Mouse (Mus musculus): ENCODE results near the gene Setd3. TPM values are rescaled to one million over a fixed set of nuclear protein-coding genes. Genes with fewer than 3 reads are reported as not detected.
A peak's percentile ranks its signal among the peaks of the same experiment; 100 is the strongest.

Setd3 gene
- polyA plus RNA-seq, 1 experiment from 2014 or later = 74.2 TPM

GRCm38 (mm10) chr12:108219825-108220616 lies 40.9 kb upstream of the Setd3 start:
- H3K4me3 ChIP-seq (ENCODE audit: low read depth, low read length) = no peak overlapping the region
- no peaks in the 10 kb centered on the region for H3K9me3 ChIP-seq (ENCODE audit: control insufficient read depth, low read depth, low read length)
- H3K27me3 ChIP-seq (ENCODE audit: control insufficient read depth, insufficient read depth, low read length) = no peaks in the 10 kb centered on the region
- H3K4me2 ChIP-seq (replicated peaks; ENCODE audit: low read depth, low read length) = peak overlapping the region; percentile 23; the same call in 1 of the 2 replicates
- peaks cover 44% of the 10 kb centered on the region for H3K4me1 ChIP-seq (ENCODE audit: control insufficient read depth, insufficient read depth, low read length)
- WGBS = 62% methylated on average over 21 of the region's 21 CpGs
- ATAC-seq (ENCODE audit: insufficient number of reproducible peaks, insufficient read depth, low FRiP score, low read depth) = no peak
- peak overlapping the region; percentile 80 for H3K27ac ChIP-seq (ENCODE audit: low read length)
- H3K36me3 ChIP-seq (ENCODE audit: control insufficient read depth, insufficient read depth, low read length) = no peaks in the 10 kb centered on the region
- no peak overlapping the region; the same call in 1 of the 2 replicates for H3K9ac ChIP-seq (replicated peaks; ENCODE audit: low read depth, low read length)

- no peak overlapping the region for H3K4me3 ChIP-seq (ENCODE audit: low read depth, low read length)
- H3K27ac ChIP-seq (ENCODE audit: low read length) = peak overlapping the region; percentile 80
- no peak for ATAC-seq (ENCODE audit: insufficient number of reproducible peaks, insufficient read depth, low FRiP score, low read depth)
- H3K9ac ChIP-seq (replicated peaks; ENCODE audit: low read depth, low read length) = no peak overlapping the region; the same call in 1 of the 2 replicates
- H3K36me3 ChIP-seq (ENCODE audit: control insufficient read depth, insufficient read depth, low read length) = no peaks in the 10 kb centered on the region
- WGBS = 34% methylated on average over 15 of the region's 15 CpGs
- peaks cover 46% of the 10 kb centered on the region for H3K4me1 ChIP-seq (ENCODE audit: control insufficient read depth, insufficient read depth, low read length)
- H3K4me2 ChIP-seq (replicated peaks; ENCODE audit: low read depth, low read length) = peak overlapping the region; percentile 23; the same call in 1 of the 2 replicates
- no peaks in the 10 kb centered on the region for H3K9me3 ChIP-seq (ENCODE audit: control insufficient read depth, low read depth, low read length)
- no peaks in the 10 kb centered on the region for H3K27me3 ChIP-seq (ENCODE audit: control insufficient read depth, insufficient read depth, low read length)
Measured at GRCm38 (mm10) chr12:108219163-108219562, 40.0 kb upstream of the Setd3 start.

DNA sequence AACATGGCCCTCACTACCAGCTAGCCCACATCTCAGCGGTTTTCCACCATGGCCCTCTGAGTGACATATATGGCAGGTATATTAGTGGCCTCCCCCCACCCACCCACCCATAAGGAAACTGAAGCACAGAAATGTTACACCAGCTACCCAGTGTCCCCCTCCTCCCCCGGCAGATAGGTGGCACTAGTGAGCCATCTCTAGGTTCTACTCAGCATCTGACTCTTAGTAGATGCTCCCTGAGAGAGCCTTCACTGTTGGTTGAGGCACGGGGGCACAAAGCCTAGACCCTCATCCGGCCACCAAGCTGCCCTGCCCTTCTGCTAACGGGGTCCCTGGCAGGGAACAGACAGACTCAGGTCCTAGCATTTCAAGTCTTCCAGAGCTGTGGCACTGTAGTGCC lies 38.5 kb upstream of the Setd3 start:
- Histone ChIP-seq H3K36me3 (ENCODE audit: control insufficient read depth, insufficient read depth, low read length) (no peaks in the 10 kb centered on the region), H3K9me3 (ENCODE audit: control insufficient read depth, low read depth, low read length) (no peaks in the 10 kb centered on the region), H3K4me3 (ENCODE audit: low read depth, low read length) (no peak overlapping the region), H3K4me1 (ENCODE audit: control insufficient read depth, insufficient read depth, low read length) (peaks cover 45% of the 10 kb centered on the region), H3K27me3 (ENCODE audit: control insufficient read depth, insufficient read depth, low read length) (no peaks in the 10 kb centered on the region), H3K4me2 (replicated peaks; ENCODE audit: low read depth, low read length) (no peak overlapping the region), H3K27ac (ENCODE audit: low read length) (no peak overlapping the region), H3K9ac (replicated peaks; ENCODE audit: low read depth, low read length) (no peak overlapping the region)
- WGBS = 70% methylated on average over 5 of the region's 5 CpGs
- no peak for ATAC-seq (ENCODE audit: insufficient number of reproducible peaks, insufficient read depth, low FRiP score, low read depth)

GRCm38 (mm10) chr12:108216611-108217370 lies 37.7 kb upstream of the Setd3 start:
- Histone ChIP-seq H3K4me1 (ENCODE audit: control insufficient read depth, insufficient read depth, low read length) (peaks cover 53% of the 10 kb centered on the region), H3K27ac (ENCODE audit: low read length) (no peak overlapping the region), H3K4me3 (ENCODE audit: low read depth, low read length) (no peak overlapping the region), H3K9ac (replicated peaks; ENCODE audit: low read depth, low read length) (no peak overlapping the region), H3K27me3 (ENCODE audit: control insufficient read depth, insufficient read depth, low read length) (no peaks in the 10 kb centered on the region), H3K9me3 (ENCODE audit: control insufficient read depth, low read depth, low read length) (no peaks in the 10 kb centered on the region), H3K36me3 (ENCODE audit: control insufficient read depth, insufficient read depth, low read length) (no peaks in the 10 kb centered on the region), H3K4me2 (replicated peaks; ENCODE audit: low read depth, low read length) (no peak overlapping the region)
- WGBS = 77% methylated on average over 11 of the region's 11 CpGs
- no peak for ATAC-seq (ENCODE audit: insufficient number of reproducible peaks, insufficient read depth, low FRiP score, low read depth)

DNA sequence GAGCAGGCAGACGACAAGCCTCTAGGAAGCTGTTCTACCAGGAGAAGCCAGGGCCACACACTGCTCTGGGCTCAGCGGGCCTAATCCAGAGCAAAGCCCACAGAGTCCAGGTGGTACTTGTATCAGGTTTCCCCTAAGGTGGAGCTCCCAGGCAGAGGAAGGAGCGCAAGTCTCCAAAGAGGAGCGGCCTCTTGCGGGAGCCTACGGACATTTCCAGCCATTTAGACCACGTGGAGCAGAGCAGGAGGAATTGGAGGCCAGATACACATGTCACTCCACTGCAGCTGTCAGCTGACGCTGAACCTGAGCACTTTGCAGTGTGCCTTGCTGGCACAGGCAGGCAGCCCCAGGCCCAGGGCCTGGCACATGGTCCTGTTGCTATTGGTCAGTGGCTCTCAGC lies 36.0 kb upstream of the Setd3 start:
- H3K27me3 ChIP-seq (ENCODE audit: control insufficient read depth, insufficient read depth, low read length) = no peaks in the 10 kb centered on the region
- H3K4me1 ChIP-seq (ENCODE audit: control insufficient read depth, insufficient read depth, low read length) = peaks cover 46% of the 10 kb centered on the region
- H3K9ac ChIP-seq (replicated peaks; ENCODE audit: low read depth, low read length) = no peak overlapping the region
- no peak overlapping the region for H3K4me3 ChIP-seq (ENCODE audit: low read depth, low read length)
- H3K9me3 ChIP-seq (ENCODE audit: control insufficient read depth, low read depth, low read length) = no peaks in the 10 kb centered on the region
- no peaks in the 10 kb centered on the region for H3K36me3 ChIP-seq (ENCODE audit: control insufficient read depth, insufficient read depth, low read length)
- no peak overlapping the region for H3K27ac ChIP-seq (ENCODE audit: low read length)
- ATAC-seq (ENCODE audit: insufficient number of reproducible peaks, insufficient read depth, low FRiP score, low read depth) = no peak
- 26% methylated on average over 8 of the region's 8 CpGs for WGBS
- H3K4me2 ChIP-seq (replicated peaks; ENCODE audit: low read depth, low read length) = no peak overlapping the region

DNA sequence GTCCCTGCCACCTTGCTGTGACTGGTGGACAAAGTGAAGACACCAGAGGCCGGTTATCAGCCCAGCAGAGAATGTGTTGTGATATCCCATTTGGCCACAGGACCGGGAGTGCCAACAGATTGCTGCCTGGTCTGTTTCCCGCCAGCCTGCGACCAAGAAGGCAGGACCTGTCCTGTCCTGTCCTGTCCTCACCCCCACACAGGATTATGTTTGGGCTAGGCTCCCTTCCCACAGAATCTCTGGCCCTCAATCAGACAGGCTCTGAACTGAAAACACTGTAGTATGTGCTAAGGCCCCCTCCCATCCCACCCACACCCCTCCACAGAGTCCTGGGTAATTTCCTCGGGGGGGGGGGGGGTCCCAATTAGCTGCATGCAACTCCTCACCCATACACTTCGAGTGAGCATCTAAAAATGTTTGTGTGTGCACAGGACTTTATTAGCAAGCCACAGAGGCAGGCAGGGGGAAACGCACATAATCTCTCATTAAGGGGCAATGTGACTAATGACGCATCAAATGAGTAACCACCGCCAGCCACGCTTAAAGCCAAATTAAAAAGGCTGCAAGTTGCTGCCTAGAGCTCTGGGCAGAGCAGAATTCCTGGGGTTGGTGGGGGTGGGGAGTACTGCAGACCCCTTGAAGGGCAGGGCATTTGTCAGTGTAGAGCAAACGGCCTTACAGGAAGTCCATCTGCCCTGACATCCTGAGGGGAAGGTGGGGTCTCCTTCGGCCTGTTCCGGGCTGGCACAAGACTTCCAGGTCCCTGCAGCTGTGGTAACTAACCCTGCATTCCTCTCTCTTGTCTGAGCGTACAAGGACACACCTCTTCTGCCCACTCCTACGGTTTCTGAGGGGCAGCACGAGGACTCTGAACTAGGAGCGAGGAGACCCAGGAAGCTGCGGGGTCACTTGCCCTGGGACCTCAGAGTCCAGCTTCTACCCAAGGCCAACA lies 34.3 kb upstream of the Setd3 start:
- no peaks in the 10 kb centered on the region for H3K27me3 ChIP-seq (ENCODE audit: control insufficient read depth, insufficient read depth, low read length)
- no peak overlapping the region for H3K4me3 ChIP-seq (ENCODE audit: low read depth, low read length)
- peak overlapping the region; percentile 27; the same call in 1 of the 2 replicates for H3K27ac ChIP-seq (ENCODE audit: low read length)
- no peak for ATAC-seq (ENCODE audit: insufficient number of reproducible peaks, insufficient read depth, low FRiP score, low read depth)
- H3K9ac ChIP-seq (replicated peaks; ENCODE audit: low read depth, low read length) = no peak overlapping the region
- no peaks in the 10 kb centered on the region for H3K9me3 ChIP-seq (ENCODE audit: control insufficient read depth, low read depth, low read length)
- no peak overlapping the region for H3K4me2 ChIP-seq (replicated peaks; ENCODE audit: low read depth, low read length)
- 43% methylated on average over 18 of the region's 18 CpGs for WGBS
- H3K36me3 ChIP-seq (ENCODE audit: control insufficient read depth, insufficient read depth, low read length) = no peaks in the 10 kb centered on the region
- H3K4me1 ChIP-seq (ENCODE audit: control insufficient read depth, insufficient read depth, low read length) = peaks cover 32% of the 10 kb centered on the region

DNA sequence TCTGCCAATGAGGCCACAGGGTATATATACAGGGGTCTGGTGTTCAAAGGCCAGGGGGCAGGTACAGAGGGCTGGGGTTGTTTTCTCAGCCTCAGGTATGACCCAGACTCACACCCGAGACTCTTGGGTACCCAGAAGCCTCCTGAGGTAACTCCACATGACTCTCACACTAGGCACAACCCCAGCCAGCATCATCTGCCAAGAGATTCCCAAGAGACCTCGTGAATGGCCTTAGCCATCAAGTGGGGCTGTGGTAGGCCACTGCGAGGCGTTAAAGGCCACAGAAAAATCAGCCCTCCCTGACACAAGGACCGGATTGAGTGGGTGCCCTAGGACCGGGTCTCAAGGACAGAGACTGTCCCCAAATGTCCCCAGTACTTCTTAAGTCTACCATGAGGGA lies 33.4 kb upstream of the Setd3 start:
- H3K36me3 ChIP-seq (ENCODE audit: control insufficient read depth, insufficient read depth, low read length) = no peaks in the 10 kb centered on the region
- peaks cover 32% of the 10 kb centered on the region for H3K4me1 ChIP-seq (ENCODE audit: control insufficient read depth, insufficient read depth, low read length)
- no peak overlapping the region for H3K4me2 ChIP-seq (replicated peaks; ENCODE audit: low read depth, low read length)
- no peak for ATAC-seq (ENCODE audit: insufficient number of reproducible peaks, insufficient read depth, low FRiP score, low read depth)
- H3K4me3 ChIP-seq (ENCODE audit: low read depth, low read length) = no peak overlapping the region
- H3K27ac ChIP-seq (ENCODE audit: low read length) = peak overlapping the region; percentile 39; the same call in 1 of the 2 replicates
- no peaks in the 10 kb centered on the region for H3K27me3 ChIP-seq (ENCODE audit: control insufficient read depth, insufficient read depth, low read length)
- WGBS = 84% methylated on average over 6 of the region's 6 CpGs
- no peak overlapping the region for H3K9ac ChIP-seq (replicated peaks; ENCODE audit: low read depth, low read length)
- H3K9me3 ChIP-seq (ENCODE audit: control insufficient read depth, low read depth, low read length) = no peaks in the 10 kb centered on the region

- no peaks in the 10 kb centered on the region for H3K9me3 ChIP-seq (ENCODE audit: control insufficient read depth, low read depth, low read length)
- WGBS = 32% methylated on average over 5 of the region's 5 CpGs
- peak overlapping the region; percentile 39; the same call in 1 of the 2 replicates for H3K27ac ChIP-seq (ENCODE audit: low read length)
- no peak overlapping the region for H3K4me3 ChIP-seq (ENCODE audit: low read depth, low read length)
- H3K4me2 ChIP-seq (replicated peaks; ENCODE audit: low read depth, low read length) = no peak overlapping the region
- no peak overlapping the region for H3K9ac ChIP-seq (replicated peaks; ENCODE audit: low read depth, low read length)
- peaks cover 32% of the 10 kb centered on the region for H3K4me1 ChIP-seq (ENCODE audit: control insufficient read depth, insufficient read depth, low read length)
- no peaks in the 10 kb centered on the region for H3K27me3 ChIP-seq (ENCODE audit: control insufficient read depth, insufficient read depth, low read length)
- ATAC-seq (ENCODE audit: insufficient number of reproducible peaks, insufficient read depth, low FRiP score, low read depth) = no peak
- no peaks in the 10 kb centered on the region for H3K36me3 ChIP-seq (ENCODE audit: control insufficient read depth, insufficient read depth, low read length)
Measured at GRCm38 (mm10) chr12:108212071-108212470, 33.0 kb upstream of the Setd3 start.

Data from stomach, embryonic 14.5 days (tissue).